Comparison of ENCODE assay signal across 13 mouse cellular contexts in genomic region chr9:25545212-25545611, GRCm38 (mm10).
DNase-seq lines count a peak whose midpoint lies in the region; ATAC-seq lines count a peak whose summit lies in the region.
"Had no signal": no experiment of that assay in that cellular context is flagged by ENCODE, and none has a peak within 500 bp of the region (broad histone marks: within the 10 kb centered on the region; RNA-seq: fewer than 3 reads in every experiment).

No protein-coding gene starts in this region.

- H3K4me1 ChIP-seq in heart, embryonic 11.5 days (ENCODE audit: control insufficient read depth, insufficient read depth, low read length): peaks cover 23% of the 10 kb centered on the region
- H3K4me1 ChIP-seq in limb, embryonic 10.5 days: peaks cover 23% of the 10 kb centered on the region
- H3K4me1 ChIP-seq: midbrain, embryonic 13.5 days; neural tube, embryonic 12.5 days had no signal

- DNase-seq in heart, postnatal 14 days: peak; percentile 16 to 55
- DNase-seq in NIH3T3 (ENCODE audit: low read depth) (peak; percentile 5), MN1 (ENCODE audit: low spot score) (no peak)
- peak; percentile 58 for DNase-seq in brain, adult 2 months (ENCODE audit: low read depth, low spot score)
- no peak for DNase-seq in limb, embryonic 10.5 days (ENCODE audit: low spot score)
- no peak for DNase-seq in yolk sac, embryonic 10.5 days (ENCODE audit: low spot score)
- DNase-seq: layer of hippocampus, adult 9-11 months; liver; lung, postnatal 14 days had no signal

- no peaks in the 10 kb centered on the region for H3K27me3 ChIP-seq in heart, embryonic 11.5 days (ENCODE audit: control insufficient read depth, insufficient read depth, low read length)
- H3K27me3 ChIP-seq in limb, embryonic 10.5 days (ENCODE audit: low read depth, poor library complexity, severe bottlenecking): no peaks in the 10 kb centered on the region
- H3K27me3 ChIP-seq: midbrain, embryonic 13.5 days; neural tube, embryonic 12.5 days had no signal

- H3K36me3 ChIP-seq in heart, embryonic 11.5 days (ENCODE audit: control insufficient read depth, insufficient read depth, low read length): no peaks in the 10 kb centered on the region
- no peaks in the 10 kb centered on the region for H3K36me3 ChIP-seq in limb, embryonic 10.5 days
- H3K36me3 ChIP-seq: midbrain, embryonic 13.5 days; neural tube, embryonic 12.5 days had no signal

- no peak overlapping the region for H3K9ac ChIP-seq in heart, embryonic 11.5 days (ENCODE audit: low read depth, low read length)
- H3K9ac ChIP-seq: midbrain, embryonic 13.5 days; neural tube, embryonic 12.5 days had no signal

- ATAC-seq in heart, embryonic 11.5 days (replicated peaks; ENCODE audit: insufficient number of reproducible peaks, low FRiP score, low TSS enrichment): no peak
- ATAC-seq: intestine, postnatal 0 days; midbrain, embryonic 13.5 days had no signal

- no peak overlapping the region for H3K27ac ChIP-seq in heart, embryonic 11.5 days (ENCODE audit: low read depth, low read length)
- peak overlapping the region; percentile 76 for H3K27ac ChIP-seq in limb, embryonic 10.5 days
- H3K27ac ChIP-seq: midbrain, embryonic 13.5 days; neural tube, embryonic 12.5 days had no signal

- H3K9me3 ChIP-seq in heart, embryonic 11.5 days (replicated peaks; ENCODE audit: control insufficient read depth, low read length): no peaks in the 10 kb centered on the region
- H3K9me3 ChIP-seq in limb, embryonic 10.5 days (replicated peaks): no peaks in the 10 kb centered on the region
- H3K9me3 ChIP-seq: midbrain, embryonic 13.5 days; neural tube, embryonic 12.5 days had no signal

- H3K4me2 ChIP-seq in heart, embryonic 11.5 days: no peak overlapping the region
- H3K4me2 ChIP-seq: midbrain, embryonic 13.5 days; neural tube, embryonic 12.5 days had no signal

- 68% methylated on average over 2 of the region's 2 CpGs for WGBS in heart, embryonic 11.5 days (ENCODE audit: insufficient replicate concordance)
- WGBS in limb, embryonic 10.5 days: 82% methylated on average over 2 of the region's 2 CpGs

- intact Hi-C loops in heart, postnatal 14 days (cut with DNase I): no loop called here

- H3K4me3 ChIP-seq in heart, embryonic 11.5 days (ENCODE audit: low read depth, low read length): no peak overlapping the region
- no peak overlapping the region for H3K4me3 ChIP-seq in limb, embryonic 10.5 days
- H3K4me3 ChIP-seq: midbrain, embryonic 13.5 days; neural tube, embryonic 12.5 days had no signal

Comparison
In these comparisons a context has a peak if more than half of its experiments do, and no peak if none do; other contexts are left out.
1. DNase-seq: peak in heart, postnatal 14 days (2 of 2), NIH3T3 (single experiment) and brain, adult 2 months (single experiment); none in limb, embryonic 10.5 days (single experiment), MN1 (single experiment) and yolk sac, embryonic 10.5 days (single experiment).